Mouse (Mus musculus): ENCODE results near the gene Kncn. TPM values are rescaled to one million over a fixed set of nuclear protein-coding genes. Genes with fewer than 3 reads are reported as not detected.

The Kncn gene
- polyA plus RNA-seq, 1 experiment, result not detected

DNA sequence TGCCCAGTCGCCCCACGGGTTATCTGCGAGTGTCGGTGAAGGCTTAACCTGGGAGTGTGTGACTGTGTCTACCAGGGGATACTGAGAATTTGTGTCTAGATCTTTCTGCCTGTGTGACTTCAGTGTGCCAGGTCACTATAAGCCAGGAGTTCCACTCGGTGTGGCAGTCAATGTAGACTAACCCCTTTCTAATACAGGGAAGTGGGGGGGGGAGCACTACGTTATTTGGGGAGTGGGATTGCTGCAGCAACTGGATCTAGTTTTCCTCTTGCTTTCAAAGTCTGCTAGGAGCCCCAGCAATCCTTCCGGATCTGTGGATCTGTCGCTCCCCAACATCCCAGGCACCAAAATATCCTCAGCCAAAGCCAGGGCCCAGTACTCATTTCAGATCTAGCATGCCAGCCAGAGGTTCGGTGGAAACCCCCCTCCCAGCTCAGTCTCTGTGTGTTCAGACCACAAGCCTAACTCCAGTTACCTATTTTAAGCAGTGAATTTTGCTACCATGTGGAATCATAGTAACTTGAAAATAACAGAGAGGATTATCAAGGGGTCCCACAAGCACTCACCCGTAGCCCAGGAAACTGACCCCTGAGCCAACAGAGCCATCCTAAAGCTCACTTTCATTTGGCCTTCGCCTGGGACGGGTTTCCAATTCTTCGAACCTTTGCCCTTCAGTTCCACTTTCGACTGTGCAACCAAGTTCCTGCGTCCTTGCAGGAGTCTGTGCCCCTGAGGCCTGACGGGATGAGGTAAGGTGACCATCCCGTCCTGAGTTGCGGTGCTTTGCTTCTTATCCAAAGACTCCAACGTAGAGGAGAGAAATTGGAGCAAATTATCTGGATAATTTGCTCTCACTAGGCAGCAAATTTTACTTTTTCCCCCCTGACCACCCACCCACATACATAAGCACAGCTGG, 53.1 kb downstream of the Kncn start:
- no peak for DNase-seq (ENCODE audit: low spot score)

DNA sequence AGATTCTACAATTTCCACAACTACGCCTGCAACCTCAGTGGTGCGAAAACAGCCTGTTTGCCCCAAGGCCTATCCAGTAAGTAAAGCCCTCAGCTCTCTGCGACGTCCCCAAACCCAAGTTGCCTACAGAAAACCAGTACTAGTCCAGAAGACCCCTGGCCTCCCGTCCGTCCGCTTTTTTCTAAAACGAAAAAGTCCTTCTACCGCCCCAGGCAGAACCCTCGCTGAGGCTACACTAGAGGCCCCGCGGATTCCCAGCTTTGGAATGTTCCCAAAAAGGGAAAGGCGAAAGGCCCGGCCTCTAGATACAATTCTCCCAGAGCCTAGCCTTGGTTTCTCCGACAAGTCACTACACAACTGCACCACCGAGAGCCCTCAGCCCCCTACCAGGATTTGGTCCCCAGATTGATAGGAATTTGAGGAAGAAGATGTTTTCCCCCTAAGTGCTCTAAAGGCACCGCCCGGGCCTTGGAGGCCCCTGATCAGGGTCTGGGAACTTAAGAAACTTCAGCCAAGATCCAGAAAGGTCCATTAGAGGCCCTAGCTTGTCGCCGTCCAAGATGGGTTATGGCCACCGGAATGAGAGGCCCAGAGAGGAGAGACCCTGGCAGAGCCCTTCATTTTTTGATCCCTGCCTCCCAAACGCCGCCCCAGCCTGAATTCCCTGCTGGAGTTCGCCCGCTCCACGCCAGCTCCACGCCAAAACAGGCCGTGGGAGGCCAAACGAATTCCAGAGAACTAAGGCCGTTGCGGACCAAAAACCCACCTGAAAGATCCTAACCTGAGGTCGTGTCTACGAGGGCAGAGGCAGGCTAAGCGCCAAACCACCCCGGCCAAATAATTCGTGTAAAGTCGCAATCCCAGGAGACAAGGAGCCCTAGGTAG, 54.3 kb downstream of the Kncn start:
- DNase-seq (ENCODE audit: low spot score), result no peak

Other genes starting within 250 kb of the Kncn start
- gene Cyp4b1, start 236.7 kb upstream of the Kncn start, polyA plus RNA-seq (2012; rRNA removed), result 10.9 and 13.5 TPM in 2 replicates
- 28.4 and 31.7 TPM in 2 replicates for gene Efcab14, start 146.7 kb upstream of the Kncn start, polyA plus RNA-seq (2012; rRNA removed)
- 0.32 and 0.34 TPM in 2 replicates for gene Tex38, start 103.4 kb upstream of the Kncn start, polyA plus RNA-seq (2012; rRNA removed)
- gene Atpaf1, start 99.6 kb upstream of the Kncn start, polyA plus RNA-seq (2012; rRNA removed), result 18.1 and 19.0 TPM in 2 replicates
- gene Mob3c, start 56.3 kb upstream of the Kncn start, polyA plus RNA-seq (2012; rRNA removed), result 10.3 and 19.3 TPM in 2 replicates
- 44.8 and 59.6 TPM in 2 replicates for gene Mknk1, start 45.2 kb upstream of the Kncn start, polyA plus RNA-seq (2012; rRNA removed)
- not detected in 2 replicates for gene 6430628N08Rik, start 6.3 kb downstream of the Kncn start, polyA plus RNA-seq (2012; rRNA removed)
- gene Dmbx1, start 55.5 kb downstream of the Kncn start, polyA plus RNA-seq (2012; rRNA removed), result not detected in 2 replicates
- 11.9 and 14.2 TPM in 2 replicates for gene Faah, start 133.5 kb downstream of the Kncn start, polyA plus RNA-seq (2012; rRNA removed)
- 10.3 and 11.1 TPM in 2 replicates for gene Nsun4, start 169.5 kb downstream of the Kncn start, polyA plus RNA-seq (2012; rRNA removed)
- gene Uqcrh, start 190.7 kb downstream of the Kncn start, polyA plus RNA-seq (2012; rRNA removed), result 669 and 757 TPM in 2 replicates
- 25.8 and 26.4 TPM in 2 replicates for gene Lrrc41, start 190.9 kb downstream of the Kncn start, polyA plus RNA-seq (2012; rRNA removed)
- 1.1 and 1.3 TPM in 2 replicates for gene Rad54l, start 239.3 kb downstream of the Kncn start, polyA plus RNA-seq (2012; rRNA removed)
- gene Pomgnt1, start 239.4 kb downstream of the Kncn start, polyA plus RNA-seq (2012; rRNA removed), result 62.6 and 72.7 TPM in 2 replicates